Mouse (Mus musculus) layer of hippocampus, postnatal 36 days (tissue): Measurements from ENCODE around the gene Klhdc7b. TPM values are rescaled to one million over a fixed set of nuclear protein-coding genes. Genes with fewer than 3 reads are reported as not detected.

Experiments used
- DNase-seq, 2 experiments: peaks; one replicate each; pipeline ENCODE4 v3.0.0; 2022
- total RNA-seq, 2 experiments: library from RNA; stranded (reverse); gene quantifications; 2 replicates each; pipeline ENCODE4 v1.2.3; 2021

Gene Klhdc7b
- under 1 TPM; 0.25 to 0.68 TPM for total RNA-seq

DNA sequence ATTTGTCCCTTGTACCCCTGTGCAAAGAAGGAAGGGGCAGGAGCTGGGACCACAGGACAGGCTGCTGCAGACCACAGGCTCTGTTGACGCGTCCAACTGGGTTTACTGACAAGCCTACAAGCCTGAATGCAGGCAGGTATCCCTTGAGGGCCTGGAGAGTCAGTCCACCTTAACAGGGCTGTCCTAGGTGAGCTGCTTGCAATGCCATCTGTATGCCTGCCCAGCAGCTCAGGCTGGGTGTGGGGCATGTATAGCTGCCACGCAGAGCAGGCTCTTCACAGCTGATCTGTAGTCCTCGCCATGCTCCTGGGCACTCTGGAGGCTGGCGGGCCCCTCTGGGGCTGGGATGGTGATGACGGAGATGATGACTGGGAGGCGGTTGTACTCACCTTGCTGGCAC is at the start of gene Klhdc7b:
Klhdc7b (plus strand) TSS at position 301 of the 400 bp plus-strand sequence.
- no peak for DNase-seq

DNA sequence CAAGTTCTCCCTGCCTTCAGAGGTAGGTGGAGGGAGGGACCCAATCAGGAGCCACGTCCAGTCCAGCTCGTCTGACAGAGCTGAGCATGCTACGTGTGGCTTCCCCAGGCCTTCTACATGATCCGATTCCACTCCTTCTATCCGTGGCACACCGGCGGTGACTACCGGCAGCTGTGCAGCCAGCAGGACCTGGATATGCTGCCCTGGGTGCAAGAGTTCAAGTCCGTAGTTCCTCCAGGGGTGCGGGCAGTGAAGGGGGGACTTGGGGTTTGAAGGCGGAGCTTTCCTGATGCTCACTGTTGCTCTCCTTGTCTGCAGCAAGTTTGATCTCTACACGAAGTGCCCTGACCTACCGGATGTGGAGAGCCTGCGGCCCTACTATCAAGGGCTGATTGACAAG is 48.3 kb upstream of the Klhdc7b start:
- no peak for DNase-seq

DNA sequence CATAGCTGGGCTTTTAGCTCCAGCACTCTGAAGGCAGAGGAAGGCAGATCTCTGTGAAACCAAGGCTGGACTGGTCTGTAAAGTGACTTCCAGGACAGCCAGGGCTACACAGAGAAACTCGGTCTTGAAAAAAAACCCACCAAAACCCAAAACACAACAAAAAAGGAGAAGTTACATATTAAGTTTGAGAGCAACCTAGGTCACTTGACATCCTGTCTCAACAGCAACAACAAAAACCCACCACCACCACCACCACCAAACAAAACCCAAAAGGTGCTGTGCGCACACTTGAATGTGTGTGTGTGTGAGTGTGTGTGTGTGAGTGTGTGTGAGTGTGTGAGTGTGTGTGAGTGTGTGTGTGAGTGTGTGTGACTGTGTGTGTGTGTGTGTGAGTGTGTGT is 45.0 kb upstream of the Klhdc7b start:
- no peak for DNase-seq

DNA sequence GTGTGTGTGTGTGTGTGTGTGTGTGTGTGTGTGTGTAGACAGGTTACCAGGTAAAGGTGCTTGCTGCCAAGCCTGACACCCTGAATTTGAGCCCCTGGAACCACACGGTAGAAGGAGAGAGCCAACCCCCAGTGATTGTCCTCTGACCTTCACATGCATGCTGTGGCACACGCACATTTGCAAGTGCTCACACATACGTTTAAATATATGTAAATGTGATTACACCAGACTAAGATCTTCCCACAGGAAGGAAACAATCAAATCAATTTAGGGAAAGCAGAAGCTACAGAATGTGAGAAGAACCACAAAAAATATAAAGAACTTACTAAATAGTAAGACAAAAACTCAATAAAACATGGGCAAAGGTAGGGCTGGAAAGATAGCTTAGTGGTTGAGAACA is 44.6 kb upstream of the Klhdc7b start:
- DNase-seq: no peak

DNA sequence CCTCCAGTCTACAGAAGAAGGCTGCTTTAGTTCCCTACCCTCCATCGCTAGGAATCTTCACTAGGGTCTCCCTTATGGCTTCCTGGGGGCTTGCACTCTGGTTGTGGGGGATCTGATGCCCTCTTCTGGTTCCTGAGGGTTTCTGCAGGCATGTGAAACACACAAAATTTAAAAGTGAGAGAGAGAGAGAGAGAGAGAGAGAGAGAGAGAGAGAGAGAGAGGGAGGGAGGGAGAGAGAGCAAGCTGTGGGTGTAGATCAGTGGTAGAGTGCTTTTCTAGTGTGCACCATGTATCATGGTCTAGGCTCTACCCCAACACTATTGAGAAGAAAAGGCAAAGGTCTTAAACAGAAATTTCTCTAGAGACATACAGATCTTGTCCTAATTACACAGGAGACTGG is 43.0 kb upstream of the Klhdc7b start:
- DNase-seq: no peak

DNA sequence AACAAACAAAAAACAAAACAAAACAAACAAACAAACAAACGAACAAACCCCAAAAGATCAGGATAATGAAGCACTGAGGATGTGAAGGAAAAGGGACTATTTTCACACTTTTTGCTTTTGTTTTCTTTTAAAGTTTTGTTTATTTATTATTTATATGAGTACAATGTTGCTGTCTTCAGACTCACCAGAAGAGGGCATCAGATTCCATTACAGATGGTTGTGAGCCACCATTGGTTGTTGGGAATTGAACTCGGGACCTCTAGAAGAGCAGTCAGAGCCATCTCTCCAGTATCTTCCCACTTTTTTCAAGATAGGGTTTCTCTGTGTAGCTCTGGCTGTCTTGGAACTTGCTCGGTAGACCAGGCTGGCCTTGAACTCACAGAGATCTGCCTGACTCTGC is 41.4 kb upstream of the Klhdc7b start:
- no peak for DNase-seq

DNA sequence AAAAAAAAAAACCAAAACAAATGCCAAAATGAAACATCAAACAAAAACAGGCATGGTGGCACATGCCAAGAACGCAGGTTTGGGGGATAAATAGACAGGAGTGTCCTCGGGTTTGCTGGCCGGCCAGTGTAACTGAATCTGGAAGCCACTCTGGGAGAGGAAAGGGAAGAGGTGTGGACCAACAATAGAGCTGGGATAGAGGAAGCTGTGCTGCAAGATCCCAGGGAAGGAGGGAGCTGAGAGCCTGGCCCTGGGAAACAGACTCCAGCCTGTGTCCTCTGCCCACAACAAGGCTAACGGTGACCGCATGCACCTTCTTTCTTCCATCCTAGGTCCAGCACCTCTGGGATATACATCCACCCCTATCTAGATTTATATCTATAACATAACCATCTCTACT is 34.3 kb upstream of the Klhdc7b start:
- DNase-seq: no peak

DNA sequence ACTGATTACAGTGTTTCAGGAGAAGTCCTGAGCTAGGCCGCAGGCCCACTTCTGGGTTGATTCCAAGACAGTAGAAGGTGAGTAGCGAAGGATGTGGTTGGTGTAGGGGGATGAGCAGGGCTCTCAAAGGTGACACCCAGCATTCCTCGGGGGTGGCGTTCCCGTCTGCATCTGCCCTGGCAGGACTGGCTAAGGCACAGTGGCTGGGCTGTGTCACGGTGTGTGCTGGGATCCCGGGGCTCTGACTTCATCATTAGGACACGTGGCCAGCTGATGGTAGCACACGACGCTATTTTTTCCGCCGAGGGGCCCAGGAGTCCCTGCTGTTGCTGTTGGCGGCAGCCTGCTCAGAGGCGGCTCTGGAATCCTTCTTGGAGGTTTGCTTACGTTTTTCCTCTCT is 33.4 kb upstream of the Klhdc7b start:
- DNase-seq: no peak

DNA sequence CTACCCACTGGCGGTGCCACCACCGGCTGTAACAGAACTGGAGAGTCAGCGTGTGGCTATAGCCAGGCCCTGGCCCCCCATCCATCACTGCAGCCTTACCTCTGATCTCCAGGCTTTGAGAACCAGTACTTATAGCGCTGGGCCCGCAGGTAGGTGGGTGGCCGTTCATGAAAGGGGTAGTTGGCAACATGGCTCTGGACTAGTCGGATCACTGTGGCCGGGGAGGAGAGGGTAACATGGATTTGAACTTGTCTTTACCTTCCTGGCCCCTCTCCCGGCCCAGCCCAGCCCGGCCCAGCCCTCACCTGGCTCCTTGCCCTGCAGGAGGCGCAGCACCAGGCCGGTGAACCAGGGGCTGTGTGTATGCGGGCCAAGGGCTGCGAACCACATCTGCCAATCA is 32.7 kb upstream of the Klhdc7b start:
- DNase-seq: no peak

DNA sequence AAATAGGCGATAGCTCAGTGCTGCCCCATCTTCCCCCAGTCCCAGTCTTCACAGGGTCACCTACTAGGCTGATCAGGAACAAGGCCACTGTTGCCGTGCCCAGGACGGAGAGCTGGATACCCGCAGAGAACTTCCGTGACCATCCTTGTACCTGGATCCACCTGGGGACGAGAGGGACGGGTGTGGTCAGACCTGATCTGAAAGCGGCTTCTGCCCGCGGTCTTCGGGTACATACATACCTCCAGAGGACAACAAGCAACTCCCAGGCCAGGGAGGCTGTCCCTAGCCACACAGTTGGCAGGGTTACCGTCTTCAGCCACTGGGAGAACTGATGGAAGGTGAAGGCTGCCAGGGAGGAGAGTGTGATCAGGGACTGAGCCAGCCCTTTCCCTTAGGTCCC is 31.9 kb upstream of the Klhdc7b start:
- DNase-seq: no peak

DNA sequence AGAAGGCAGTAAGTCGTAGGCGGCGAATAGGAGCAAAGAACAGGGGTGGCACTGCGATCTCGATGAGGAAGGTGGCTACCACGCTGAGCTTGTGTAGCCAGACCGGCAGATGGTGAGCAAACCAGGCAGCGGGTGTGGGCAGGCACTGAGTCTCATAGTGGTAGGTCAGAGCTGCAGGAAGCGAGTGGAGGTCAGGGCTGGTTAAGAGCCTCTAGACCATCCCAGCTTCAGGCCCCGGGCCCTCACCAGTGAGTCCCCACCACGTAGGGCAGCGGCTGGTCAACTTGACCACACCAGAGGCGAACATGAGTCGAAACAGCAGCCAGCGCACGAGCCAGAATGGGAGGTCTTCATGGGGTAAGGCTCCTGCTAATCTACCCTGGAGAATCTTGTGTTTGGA is 30.9 kb upstream of the Klhdc7b start:
- no peak for DNase-seq

DNA sequence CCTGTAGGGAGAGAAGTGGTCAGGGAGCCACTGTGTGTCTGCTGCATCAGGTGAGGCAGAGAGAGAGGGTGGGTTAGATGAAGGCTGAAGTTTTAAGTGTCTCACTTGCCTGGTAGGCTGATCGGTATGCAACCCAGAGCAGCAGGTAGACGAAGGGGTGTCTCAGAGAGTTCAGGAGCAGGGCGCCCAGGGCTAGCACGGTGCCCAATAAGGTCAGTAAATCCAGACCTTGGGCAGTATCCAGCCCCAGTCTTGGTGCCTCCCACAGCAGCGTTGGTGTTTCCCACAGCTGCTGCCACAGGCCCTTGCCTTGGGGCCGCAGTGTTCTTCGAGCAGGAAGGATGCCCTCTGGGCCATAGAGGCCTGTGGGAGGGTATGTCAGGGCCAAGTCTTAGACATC is 30.3 kb upstream of the Klhdc7b start:
- DNase-seq: no peak

DNA sequence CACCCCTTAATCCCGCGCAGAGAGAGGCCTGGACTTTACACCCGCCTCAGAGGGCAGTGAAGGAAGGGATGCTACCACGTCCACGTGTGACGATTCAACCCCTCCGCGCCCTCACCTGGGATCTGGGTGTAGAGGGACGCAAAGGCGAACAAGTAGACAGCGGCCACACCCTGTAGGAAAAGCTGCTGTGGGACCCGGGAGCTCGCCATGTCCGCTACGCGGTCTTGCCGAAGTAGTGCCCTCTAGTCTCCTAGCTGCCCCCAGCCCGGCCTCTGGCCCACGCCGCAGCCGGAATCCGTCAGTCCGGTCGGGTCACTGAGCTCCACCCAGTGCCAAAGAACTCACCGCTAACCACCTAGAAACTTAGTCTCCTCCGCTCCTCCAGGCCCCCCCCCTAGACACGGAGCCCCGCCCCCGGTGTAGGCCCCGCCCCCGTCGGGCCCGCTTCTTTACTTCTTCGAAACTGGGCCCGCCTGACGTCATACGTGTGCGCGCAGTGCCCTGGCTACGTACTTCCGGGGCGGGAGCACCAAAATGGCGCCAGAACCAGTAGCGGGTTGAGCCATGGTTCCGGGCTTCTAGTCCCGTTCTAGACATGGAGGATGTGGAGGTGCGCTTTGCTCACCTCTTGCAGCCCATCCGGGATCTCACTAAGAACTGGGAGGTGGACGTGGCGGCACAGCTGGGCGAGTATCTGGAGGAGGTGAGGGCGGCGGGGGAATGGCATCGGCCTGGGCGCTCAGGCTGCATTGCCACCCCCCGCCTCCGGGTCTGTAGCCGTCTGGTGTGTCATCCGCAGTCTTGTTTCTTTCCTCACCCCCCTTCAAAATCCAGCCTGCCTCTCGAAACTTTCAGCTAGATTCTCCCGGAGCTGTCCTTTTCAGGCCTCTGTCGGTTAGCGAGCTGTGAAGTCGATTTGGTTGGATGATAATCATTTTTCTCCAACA is 29.2 kb upstream of the Klhdc7b start, which contains the start of the genes Lmf2 and Ncaph2:
Lmf2 (minus strand) TSS at position 419 of the 947 bp plus-strand sequence.
Ncaph2 (plus strand) TSS at position 479 of the 947 bp plus-strand sequence.
- peak; percentile 93 to 95 for DNase-seq

DNA sequence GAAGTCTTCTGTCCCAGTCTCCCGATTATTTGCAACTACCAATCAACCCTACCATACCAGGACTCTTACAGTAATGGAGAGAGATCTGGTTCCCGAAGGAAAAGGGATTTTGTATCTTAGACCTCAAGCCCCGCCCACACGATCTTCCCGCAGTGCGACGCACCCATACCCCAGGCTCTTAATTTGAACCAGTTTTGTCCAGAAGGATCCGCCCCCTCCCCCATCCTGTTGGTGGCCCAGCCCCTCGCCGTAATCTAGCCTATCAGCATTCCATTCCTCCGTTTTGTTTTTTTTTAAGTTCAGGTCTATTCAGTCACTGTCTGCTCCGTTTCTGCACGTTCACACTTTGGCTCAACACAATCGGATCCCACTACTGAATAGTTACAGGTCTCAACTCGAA is 28.3 kb upstream of the Klhdc7b start:
- DNase-seq: peak in 1 of 2 experiments; percentile 52

DNA sequence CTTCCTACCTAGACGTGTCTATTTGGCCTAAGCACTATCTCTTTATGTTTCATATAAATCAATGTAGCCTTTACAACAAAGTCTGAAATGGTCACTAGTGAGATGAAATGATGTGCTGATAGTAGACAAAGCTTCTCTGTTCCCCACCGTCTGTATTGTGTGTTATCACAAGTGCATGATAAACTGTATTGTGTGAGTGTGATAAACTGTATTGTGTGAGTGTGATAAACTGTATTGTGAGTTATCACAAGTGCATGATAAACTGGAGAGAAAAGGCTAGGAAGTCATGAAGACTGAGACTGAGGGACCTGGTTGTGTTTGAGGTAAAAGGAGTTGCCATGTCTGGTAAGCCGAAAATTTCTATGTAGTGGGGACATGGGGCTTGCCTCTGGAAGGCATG is 25.9 kb upstream of the Klhdc7b start:
- DNase-seq: no peak

DNA sequence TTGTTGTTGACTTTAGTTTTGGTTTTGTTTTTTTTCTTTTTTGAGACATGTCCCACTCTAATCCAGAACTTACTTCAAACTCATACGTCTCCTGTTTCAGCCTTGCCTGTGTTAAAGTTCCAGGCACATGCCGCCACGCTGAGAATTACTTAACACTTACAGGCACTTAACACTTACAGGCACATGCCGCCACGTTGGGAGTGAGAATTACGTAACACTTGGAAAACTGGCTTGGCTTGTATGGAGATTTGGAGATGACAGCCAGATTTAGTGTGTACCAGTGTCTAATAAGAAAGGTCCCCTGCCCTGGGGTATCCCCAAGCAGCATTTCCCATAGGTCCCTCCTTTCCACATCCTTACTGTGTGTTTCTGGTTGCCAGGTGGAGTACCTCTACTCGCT is 21.7 kb upstream of the Klhdc7b start:
- no peak for DNase-seq

DNA sequence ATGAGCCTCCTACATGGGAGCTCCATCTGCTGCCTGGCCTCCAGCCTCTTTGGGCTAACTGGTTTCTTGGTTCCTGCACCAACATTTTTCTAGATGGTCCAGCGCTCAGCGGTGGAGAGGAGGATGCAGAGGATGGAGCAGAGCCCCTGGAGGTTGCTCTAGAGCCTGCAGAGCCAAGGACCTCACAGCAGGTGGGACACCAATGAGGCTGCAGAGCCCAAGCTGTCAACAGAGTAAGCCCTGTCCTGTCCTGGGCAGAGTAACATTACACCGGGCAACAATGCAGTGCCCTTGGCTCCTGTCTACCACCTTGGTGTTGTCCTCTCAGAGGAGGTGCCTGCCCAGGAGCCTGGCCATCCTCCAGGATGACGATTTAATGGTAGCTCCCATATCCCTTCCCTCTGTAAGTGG is 19.6 kb upstream of the Klhdc7b start:
- DNase-seq: no peak

DNA sequence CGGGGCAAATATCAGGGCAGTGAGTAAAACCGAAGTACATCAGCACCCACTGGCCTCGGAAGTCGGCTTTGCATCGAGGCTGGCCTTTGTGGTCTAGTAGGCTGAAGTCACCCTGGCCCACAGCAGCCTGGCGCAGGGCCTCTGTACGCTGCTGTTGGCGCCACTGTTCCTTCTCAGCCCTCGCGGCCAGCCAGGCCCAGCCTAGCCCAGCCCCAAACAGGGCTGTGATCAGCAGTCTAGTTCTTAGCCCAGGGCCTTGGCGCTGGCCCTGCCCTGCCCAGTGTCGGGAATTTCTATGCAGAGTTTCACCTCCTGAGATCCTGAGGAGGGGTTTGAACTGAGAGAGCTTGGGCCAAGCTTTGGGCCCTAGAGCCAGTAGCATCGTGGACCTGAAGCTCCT is 12.6 kb upstream of the Klhdc7b start:
- DNase-seq: no peak

DNA sequence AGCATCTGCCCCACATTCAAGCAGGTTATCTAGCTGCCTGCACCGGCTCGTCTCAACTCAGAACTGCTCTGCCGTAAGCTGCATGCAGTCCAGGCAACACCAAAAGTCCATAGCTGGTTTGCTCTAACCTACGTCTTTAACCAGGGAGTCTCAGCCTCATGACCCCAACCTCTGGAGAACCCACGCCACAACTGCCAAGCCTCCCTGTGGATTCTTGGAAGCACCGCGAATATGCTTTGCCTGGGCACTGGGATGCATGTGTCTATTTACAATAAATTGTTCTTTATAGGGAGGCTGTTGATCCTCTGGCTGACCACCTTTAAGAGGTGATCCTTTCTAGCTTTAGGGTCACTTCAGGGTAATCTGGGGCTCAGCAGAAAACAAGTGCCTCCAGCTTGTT is 12.2 kb upstream of the Klhdc7b start:
- DNase-seq: no peak

DNA sequence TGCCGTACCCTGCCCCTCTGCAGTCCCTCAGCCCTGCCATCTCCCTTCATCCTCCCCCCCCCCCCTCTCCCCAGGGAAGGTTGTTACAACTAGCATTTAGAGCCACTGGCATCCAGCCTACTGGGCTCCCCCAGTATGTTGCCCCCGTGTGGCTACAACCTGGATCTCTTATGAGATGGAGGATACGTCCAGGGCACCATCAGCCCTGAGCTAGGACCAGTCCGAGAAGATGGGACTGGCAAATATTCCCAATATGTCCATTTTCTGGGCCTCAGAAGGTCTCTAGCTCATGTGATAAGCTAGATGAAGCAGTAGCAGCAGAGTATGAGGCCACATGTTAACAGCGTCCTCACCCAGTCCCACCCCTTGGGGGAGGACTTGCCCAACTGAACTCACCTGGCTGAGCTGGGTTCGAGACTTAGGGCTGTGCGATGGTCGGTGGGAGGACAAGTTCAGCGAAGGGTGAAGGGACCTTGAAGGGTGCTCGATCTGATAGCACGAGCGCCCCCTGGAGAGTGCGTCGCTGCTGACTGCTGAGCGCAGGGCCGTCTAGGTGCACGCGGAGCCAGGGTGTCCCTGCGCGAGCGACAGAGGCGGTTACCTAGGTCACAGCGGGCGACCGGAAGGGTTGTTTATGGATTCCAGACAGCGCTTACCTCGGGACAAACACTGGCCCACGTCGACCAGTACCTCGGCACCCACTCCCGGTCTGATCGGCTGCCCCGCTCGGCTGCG is 11.5 kb upstream of the Klhdc7b start:
- peak; percentile 83 to 84 for DNase-seq

DNA sequence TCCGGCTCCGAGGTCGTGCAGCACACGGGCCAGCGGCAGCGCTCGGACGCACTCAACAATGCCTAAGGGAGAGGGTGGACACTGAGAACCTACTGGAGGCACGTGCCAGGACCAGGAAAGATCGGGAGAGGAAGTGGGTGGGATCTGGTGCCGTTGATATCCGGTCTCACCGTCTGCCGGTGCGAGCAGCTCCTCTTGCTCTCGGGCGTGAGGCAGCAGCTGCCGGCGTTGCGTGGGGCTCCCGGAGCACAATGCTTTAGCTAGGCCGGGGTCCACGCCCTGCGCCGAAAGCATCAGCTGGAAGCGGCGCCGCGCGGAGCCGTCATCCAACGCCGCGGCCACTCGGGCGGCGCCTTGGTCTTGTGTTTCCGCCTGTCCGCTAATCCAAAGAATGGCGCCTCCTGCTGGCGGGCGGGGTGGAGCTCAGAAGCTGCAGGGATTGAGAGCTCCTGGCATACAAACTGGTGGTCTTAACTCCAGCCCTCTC is 10.9 kb upstream of the Klhdc7b start, which contains the start of gene Sco2:
Sco2 (minus strand) TSS at position 85 of the 487 bp plus-strand sequence.
- DNase-seq: peak; percentile 92

DNA sequence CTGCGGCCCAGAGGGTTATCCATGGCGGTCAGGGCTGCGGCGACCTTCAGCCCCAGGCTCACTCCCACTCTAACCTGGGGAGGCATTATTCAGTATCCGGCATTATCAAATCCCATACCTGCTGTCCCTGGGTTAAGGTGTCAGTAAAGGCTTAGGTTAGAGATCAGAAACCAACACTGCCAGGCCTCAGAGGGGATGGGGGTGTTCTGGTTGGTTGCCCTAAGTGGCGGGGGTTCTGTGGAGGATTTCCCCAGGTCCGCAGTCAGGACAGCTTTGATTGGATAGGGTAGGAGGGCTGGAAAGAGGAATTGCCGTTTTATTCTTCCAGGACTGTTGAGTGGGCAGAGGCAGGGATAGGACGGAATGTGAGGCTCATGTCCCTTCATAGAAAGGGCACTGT is 10.4 kb upstream of the Klhdc7b start:
- DNase-seq: no peak

DNA sequence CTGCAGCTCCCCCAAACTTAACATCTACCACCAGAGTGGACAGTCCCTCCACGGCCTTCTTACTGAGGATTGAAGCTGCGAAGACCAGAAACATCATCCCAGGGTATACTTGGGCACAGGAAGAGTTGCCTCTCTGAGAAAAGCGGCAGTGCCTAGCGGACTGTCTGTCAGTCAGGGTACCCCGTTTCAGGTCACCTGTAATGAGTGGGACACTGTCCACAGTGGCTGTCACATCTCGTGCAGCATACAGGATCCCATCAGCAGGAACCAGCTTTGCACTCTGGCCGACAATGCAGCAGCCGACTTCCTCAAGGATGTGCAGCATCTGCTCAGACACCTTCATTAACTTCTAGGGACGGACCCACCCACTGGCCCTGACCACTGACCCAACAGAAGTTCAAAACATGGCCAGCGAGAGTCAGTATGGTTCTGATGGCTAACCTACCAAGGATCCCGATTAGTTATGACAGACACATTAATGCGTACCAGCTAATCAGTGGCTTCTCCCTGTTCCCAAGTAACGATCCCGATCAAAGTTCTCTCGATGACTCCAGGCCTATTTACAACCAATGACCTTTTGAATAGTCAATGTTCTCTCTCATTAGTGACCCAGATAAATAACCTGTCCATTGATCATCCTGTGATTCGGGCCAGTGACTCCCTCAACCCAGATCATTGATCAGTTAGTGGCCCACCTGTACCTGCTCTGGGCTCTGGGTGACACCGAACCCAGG is 9.7 kb upstream of the Klhdc7b start:
- DNase-seq: no peak
